Mouse (Mus musculus) thymus, adult 18-20 months (tissue): ENCODE results near the gene Cops8.

Experiments used
- DNase-seq, 2 experiments: peaks; one replicate each; pipeline ENCODE4 v3.0.0; 2022; ENCODE audit warnings: mixed read lengths in 2 of 2

Gene Cops8

GRCm38 (mm10) chr1:90652553-90652952 lies 49.8 kb downstream of the Cops8 start:
- no peak for DNase-seq

- no peak for DNase-seq
Measured at GRCm38 (mm10) chr1:90656492-90657245, 53.9 kb downstream of the Cops8 start.

GRCm38 (mm10) chr1:90657292-90658050 lies 54.7 kb downstream of the Cops8 start:
- DNase-seq, result no peak

GRCm38 (mm10) chr1:90658581-90658980 lies 55.8 kb downstream of the Cops8 start:
- DNase-seq, result no peak

- no peak for DNase-seq
Measured at GRCm38 (mm10) chr1:90660150-90660549, 57.4 kb downstream of the Cops8 start.

- DNase-seq, result no peak
Measured at GRCm38 (mm10) chr1:90662491-90662890, 59.7 kb downstream of the Cops8 start.
